Mouse (Mus musculus): ENCODE results near the gene Rgs10.

Gene Rgs10

GRCm38 (mm10) chr7:128332896-128333295 lies 85.7 kb downstream of the Rgs10 start:
- DNase-seq = peak; percentile 47

GRCm38 (mm10) chr7:128330981-128331380 lies 87.6 kb downstream of the Rgs10 start:
- no peak for DNase-seq

- no peak for DNase-seq
Observed at GRCm38 (mm10) chr7:128324977-128325376, 93.6 kb downstream of the Rgs10 start.

Measured in layer of hippocampus, adult 9-11 months (tissue).